Mouse (Mus musculus): Measurements from ENCODE around the gene Gpr139. TPM values are rescaled to one million over a fixed set of nuclear protein-coding genes. Genes with fewer than 3 reads are reported as not detected.

Gene Gpr139
- not detected in 2 replicates for polyA plus RNA-seq (2015; fragmentation: Nextera tagmentation; extraction: Ambion mirVana)

DNA sequence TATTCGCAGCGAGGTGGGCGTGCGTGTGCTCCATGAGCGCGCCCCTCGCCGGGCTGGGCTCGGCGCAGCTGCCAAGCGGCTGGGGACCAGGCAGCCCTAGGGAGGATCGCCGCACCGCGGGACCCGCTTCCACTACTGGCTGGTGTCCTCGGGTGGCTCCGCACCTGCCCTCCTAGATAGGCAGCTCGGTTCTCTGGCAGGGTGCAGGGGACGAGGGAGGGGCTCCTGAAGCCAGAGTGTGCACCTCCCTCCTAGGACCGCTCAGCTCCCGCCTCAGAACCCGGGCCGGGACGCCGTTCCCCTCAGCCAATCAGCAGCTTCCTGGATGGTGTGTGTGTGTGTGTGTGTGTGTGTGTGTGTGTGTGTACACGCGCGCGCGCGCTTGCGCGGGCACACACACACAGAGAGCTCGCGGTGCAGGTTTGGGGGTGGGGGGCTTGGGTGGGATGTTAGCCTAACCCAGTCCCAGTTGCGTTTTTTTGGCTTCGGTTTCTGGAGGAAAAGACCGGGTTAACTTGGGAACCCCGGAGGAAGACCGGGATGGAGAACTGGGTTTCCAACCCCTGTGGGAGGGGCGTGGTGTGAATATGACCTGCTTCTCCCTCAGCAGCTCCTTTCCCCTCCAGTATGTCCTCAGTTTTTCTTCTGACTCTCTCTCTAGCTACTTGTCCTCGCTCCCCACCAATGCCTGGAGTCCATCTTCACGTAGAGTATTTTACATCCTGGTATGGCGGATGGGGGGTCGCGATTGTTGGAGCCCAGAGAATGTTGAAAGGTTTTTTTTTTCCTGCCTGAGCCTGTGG is at the start of gene Gpr139:
Gpr139 (minus strand) TSS at position 263 of the 803 bp plus-strand sequence.

Other genes with a start within 250 kb of the Gpr139 start
- 5.6 and 6.0 TPM in 2 replicates for gene Gprc5b, start 189.4 kb downstream of the Gpr139 start, polyA plus RNA-seq (2015; fragmentation: Nextera tagmentation; extraction: Ambion mirVana)